Mouse (Mus musculus) hematopoietic stem cell, adult 5-6 weeks (primary cell): ENCODE data around the gene Ndel1. TPM values are rescaled to one million over a fixed set of nuclear protein-coding genes. Genes with fewer than 3 reads are reported as not detected.

Experiments
- ATAC-seq, 2 experiments: fragments of 125-278 bp in 1 of 2; replicated peaks in 1 of 2; 2 replicates each; pipeline ENCODE4 v1.8.0; 2016 to 2017; ENCODE audit warnings: inconsistent platforms in 2 of 2, mild to moderate bottlenecking in 2 of 2, moderate number of reproducible peaks in 2 of 2, low read depth in 1 of 2, moderate TSS enrichment in 1 of 2; ENCODE audit not compliant: low FRiP score in 2 of 2, poor library complexity in 2 of 2, severe bottlenecking in 2 of 2, insufficient read depth in 1 of 2, low TSS enrichment in 1 of 2
- total RNA-seq: library from RNA; stranded (forward); fragments of 172-1452, 232-1000 nt; gene quantifications from 2 replicates; pipeline ENCODE4 v1.2.3, GENCODE M21; 2017

Gene Ndel1
- total RNA-seq: 51.2 and 73.3 TPM in 2 replicates

- ATAC-seq: peak; percentile 76 to 89; a peak in 3 of 4 replicates
Measured at GRCm38 (mm10) chr11:68871748-68872147, at the start of gene Ndel1. Ndel1 (minus strand) TSS chr11:68871858.

DNA sequence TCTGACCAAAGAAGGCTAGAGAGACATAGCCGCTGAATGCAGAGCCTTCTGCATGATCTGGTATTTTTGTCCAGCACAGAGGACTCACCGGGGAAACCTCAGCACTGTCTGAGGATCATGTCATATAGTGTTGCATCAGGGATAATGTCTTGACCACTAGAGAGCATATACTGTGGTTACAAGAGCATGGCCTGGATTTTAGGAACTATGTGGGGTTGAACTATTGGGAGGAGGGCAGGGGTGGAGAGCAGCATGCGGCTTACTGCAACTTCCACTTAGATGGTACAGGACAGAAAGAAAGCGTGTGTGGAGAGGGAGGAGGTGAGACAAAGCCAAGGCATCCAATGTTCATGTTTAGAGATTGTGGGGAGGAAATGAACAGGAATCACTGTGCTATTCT lies 42.9 kb upstream of the Ndel1 start:
- no peak for ATAC-seq

GRCm38 (mm10) chr11:68911531-68912177 lies 40.0 kb upstream of the Ndel1 start:
- ATAC-seq: no peak

DNA sequence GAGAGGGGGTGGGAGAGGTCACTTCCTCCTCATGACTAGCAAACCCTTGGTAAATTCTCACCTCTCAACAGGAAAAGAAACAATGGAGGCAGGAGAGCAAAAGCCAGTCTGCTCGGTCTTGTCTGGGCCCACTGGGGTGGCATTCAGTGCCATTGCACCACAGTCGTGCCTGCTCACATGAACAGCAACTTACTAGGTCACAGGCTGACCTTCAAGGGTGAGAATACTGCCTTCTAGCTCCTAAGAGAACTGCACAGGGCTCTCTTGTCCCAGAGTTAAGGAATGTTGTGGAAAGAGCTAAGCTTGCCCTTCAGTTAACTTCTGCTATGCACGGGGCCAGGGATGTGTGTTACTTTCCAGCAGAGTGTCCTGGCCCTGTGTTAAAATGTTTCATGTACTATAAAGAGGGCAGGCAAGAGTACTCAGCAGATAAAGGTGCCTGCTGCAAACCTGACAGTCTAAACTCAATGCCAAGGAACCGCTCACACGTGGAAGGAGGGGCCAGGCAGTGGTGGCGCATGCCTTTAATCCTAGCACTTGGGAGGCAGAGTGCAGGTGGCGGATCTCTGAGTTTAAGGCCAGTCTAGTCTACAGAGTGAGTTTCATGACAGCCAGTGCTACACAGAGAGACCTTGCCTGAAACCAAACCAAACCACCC lies 37.3 kb upstream of the Ndel1 start:
- no peak for ATAC-seq

DNA sequence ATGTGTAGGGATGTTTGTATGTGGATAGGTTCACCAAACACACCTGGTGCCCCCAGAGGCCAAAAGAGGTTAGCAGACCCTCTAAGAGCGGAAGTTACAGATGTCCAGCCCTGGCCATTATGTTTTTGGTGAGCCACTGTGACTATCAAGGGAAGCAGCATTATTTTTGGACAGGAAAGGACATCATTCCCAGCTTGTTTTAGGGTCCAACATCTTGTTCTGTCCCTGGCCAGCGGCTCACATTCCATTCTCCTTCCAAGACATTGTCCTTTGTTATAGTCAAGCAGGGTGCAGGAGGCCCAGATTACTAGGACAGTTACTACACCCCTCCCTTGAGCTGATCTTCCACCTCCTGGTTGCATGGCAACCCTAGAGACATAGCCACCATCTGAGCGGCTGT lies 35.6 kb upstream of the Ndel1 start:
- no peak for ATAC-seq

- ATAC-seq: no peak
Measured at GRCm38 (mm10) chr11:68906461-68906790, 34.8 kb upstream of the Ndel1 start.

DNA sequence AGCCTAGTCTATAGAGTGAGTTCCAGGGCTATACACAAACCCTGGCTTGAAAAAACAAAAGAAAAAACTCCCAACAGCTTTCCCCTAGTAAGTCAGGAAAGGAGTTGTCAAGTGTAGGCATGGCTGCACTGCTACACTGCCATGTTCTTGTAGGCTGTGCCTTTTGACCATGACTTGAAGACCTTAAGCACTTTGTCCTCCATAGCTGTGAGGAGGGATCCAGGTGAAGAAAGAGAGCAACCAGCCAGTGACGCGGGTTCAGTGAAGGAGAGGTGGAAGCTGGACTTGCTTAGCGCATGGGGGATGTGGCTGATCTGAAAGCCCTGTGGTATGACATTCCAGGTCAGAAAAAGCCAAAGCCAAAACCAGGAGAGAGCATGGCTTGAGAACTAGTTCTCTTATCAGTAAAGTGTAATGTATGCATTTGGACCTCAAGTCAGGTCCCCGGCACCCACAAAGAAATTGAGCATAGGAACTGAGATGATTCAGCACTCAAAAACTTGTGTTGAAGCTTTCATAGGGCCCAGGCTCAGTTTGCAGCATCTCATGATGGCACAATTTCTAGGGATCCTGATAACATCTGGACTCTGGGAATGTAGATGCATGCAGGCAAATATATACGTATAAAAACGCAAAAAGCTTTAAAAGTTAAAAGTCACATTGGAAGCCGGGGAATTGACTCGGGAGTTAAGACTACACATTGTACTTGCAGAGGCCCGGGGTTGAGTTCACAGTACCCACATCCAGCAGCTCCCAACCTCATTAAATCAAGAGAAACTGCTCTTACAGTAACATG lies 34.2 kb upstream of the Ndel1 start:
- ATAC-seq: no peak

DNA sequence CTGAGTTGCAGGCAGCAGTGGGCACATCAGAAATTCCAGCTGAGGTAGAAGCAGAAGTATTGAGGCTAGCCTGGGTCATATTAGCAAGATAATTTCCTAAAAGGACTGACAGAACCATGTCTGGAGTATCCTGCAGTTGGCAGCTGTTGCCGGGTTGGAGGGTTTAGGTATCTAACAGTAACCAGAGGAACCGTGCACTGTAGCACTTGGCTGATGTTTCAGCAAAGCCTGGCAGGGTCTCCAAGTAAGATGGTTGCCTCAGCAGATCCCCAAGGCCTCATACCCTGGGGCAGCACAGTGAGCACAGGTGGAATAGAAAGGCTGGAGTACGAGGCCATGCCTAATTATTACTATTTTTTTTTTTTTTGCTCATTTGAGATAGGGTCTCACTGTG lies 33.5 kb upstream of the Ndel1 start:
- no peak for ATAC-seq

DNA sequence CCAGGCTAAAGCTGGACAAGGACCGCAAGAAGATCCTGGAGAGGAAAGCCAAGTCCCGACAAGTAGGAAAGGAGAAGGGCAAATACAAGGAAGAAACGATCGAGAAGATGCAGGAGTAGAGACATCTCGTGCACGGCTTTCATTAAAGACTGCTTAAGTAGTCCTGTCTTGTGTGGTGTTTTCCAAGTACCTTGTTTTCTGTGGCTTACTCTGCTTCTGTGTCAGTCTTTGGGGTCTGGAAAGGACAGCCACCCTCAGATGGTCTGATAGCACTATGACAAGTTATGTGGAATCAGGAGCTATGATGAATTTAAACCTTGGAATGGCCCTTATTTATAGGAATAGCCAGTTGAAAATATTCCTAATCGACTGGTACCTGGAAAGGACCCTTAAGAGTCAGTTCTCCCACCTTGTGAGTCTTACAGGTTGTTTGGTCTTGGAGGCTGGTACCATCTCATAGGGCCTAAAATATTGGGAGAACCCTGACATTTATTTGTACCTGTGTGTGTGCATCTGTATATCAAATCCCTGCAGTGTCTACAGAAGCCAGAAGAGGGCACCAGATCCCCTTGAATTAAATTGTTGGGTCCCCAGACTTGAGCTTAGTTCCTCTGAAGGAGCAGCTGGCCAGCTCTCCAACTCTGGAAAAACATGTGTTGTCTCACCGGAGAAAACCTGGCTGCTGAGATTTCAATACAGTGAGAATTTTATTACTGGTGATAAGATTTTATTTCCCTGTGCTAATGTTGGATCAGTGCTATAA lies 32.9 kb upstream of the Ndel1 start:
- ATAC-seq: 0 out of 4 replicates have a peak, but pooled peaks of 1 of the 2 experiments have one; percentile 30

DNA sequence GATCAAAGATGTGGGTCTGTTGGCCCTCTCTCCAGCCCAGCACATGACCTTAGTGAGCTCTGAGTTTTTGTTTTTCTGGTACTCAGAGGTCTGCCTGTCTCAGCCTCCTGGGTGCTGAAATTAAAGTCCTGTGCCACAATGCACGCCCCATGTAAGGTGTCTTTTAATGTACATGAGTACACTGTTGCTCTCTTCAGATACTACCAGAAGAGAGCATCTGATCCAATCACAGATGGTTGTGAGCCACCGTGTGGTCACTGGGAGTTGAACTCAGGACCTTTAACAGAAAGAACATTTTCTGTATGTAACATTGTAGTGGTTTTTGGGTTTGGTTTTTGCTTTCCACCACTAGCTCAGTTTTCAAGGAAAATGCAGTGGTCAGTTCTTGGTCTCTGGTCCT lies 32.1 kb upstream of the Ndel1 start:
- ATAC-seq: no peak

DNA sequence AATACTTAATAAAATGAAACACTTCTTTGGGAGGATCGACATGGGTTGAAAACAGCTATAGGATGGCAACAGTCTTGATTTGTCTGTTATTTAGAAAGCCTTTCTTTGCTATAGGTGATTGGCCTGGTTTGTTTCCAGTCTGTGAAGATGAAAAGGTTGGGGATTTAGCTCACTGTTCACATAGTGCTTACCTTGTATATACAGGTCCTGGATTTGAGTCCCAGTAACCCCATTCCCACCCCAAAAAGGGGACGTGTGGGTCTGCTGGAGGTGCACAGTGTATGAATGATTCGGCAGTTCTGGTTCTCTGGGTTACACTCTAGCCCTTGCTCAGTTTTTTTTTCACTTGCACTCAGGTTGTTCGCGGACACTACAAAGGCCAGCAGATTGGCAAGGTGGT lies 31.2 kb upstream of the Ndel1 start:
- ATAC-seq: no peak

- ATAC-seq: no peak
Measured at GRCm38 (mm10) chr11:68902367-68902766, 30.7 kb upstream of the Ndel1 start.

GRCm38 (mm10) chr11:68902047-68902364 lies 30.3 kb upstream of the Ndel1 start:
- ATAC-seq: no peak

GRCm38 (mm10) chr11:68901351-68902046 lies 29.8 kb upstream of the Ndel1 start, which contains the start of gene Rpl26:
Rpl26 (plus strand) TSS chr11:68901583.
- ATAC-seq: peak; percentile 87 to 89

GRCm38 (mm10) chr11:68900519-68901350 lies 29.1 kb upstream of the Ndel1 start:
- ATAC-seq: no peak

DNA sequence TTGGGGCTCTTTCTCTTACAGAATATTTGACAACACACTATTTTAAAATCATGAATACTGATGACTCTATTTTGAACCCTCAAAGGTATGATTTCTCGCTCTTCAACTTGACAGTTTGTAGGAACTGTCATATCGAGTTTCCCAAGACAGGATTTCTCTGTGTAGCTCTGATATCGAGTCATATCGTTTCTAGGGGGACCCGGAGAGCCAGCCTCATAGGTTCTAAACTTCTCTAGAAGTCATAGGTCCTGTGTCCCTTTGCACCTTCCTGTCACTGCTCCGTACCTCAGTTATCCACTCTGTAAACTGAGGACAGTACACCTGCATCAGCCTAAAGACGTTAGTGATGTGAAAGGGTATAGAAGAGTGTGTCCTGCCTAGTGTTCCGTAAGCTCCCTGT lies 28.2 kb upstream of the Ndel1 start:
- no peak for ATAC-seq

DNA sequence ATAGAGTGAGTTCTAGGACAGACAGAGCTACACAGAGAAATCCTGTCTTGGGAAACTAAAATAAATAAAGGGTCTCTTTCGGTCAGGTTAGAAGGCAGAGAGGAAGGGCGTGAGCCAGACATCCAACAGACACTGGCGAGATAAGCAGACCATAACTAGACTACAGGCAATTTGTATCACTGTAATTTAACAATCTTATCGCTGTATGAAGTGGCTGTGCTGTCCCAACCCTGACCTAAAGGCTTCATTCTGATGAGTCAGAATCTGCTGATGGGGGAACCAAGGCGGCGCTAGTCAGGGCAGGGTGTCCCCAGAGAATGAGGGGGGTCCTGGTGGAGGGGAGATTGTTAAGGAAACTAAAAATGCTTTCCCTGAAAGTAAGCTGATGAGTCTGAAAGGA lies 27.1 kb upstream of the Ndel1 start:
- no peak for ATAC-seq
